Mouse (Mus musculus) gastrocnemius, postnatal 25 days (tissue): ENCODE results near the gene Cabcoco1. TPM values are rescaled to one million over a fixed set of nuclear protein-coding genes. Genes with fewer than 3 reads are reported as not detected.

ENCODE experiments used
- DNase-seq: peaks from one replicate; pipeline ENCODE4 v3.0.0; 2022
- total RNA-seq, 2 experiments: library from RNA; stranded (reverse); gene quantifications; 1 replicate in 1 of 2; 2 replicates in 1 of 2; pipeline ENCODE4 v1.2.3; 2021

Gene Cabcoco1
- total RNA-seq, 2 experiments from 2014 or later: 0.33 to 0.86 TPM

DNA sequence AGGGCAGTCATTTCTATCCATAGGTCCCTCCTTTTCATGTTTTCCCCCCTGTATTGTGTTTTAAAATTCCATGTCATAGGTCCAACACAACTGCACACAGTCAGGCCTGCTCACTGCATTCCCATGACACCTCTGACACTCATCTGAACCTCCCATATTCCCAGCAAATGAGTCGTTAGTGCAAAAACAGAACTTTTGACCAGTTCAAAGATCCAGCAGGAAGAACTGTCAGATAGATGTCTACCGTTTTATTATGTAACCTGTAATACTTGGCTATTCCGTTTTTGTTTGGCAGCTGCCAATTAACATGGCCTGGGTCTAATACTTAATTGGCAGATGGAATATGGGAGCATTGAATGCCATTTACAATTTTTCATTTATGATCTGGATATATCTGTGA is 34.0 kb downstream of the Cabcoco1 start:
- DNase-seq: no peak

DNA sequence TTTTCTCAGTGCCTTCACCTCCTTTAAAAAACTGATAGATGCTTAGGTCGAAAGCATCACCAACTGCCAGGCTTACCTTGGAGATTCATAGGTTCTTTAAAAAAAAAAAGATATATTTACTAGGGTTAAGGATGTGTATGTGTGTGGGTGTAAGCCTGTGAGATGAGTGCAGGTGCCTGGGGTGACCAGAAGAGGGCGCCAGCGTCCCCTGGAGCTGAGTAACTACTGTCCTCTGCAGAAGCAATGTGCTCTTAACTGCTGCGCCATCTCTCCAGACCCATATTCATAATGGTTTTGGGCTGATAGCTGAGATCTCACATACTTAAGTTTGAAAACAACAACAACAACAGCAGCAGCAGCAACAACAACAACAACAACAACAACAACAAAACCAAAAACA is 35.5 kb downstream of the Cabcoco1 start:
- DNase-seq: no peak

DNA sequence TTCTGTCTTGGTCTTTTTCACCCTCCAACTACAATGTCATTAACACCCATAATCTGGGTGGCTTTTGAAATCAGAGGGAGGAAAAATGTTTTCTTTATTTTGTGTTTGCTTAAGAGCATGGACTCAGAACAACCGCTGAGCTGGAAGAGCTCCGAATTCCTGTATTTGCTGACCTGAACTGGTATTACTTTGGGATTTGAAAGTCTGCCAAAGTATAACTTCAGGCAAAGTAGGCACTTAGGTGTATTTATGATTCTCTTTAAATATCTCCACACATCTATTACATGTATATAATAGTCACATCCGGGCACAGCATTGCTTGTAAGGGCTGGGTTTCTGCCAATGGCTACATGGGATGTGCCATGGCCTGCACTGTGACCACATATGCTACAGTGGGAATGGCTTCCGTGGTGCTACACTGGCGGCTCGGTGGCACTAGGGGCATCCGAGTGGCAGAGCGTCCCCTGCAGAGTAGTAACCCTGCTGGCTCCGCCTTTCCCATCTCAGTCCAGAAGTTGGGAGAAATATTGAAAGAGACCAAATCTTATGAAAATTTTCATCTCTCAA is 37.0 kb downstream of the Cabcoco1 start:
- DNase-seq: no peak

DNA sequence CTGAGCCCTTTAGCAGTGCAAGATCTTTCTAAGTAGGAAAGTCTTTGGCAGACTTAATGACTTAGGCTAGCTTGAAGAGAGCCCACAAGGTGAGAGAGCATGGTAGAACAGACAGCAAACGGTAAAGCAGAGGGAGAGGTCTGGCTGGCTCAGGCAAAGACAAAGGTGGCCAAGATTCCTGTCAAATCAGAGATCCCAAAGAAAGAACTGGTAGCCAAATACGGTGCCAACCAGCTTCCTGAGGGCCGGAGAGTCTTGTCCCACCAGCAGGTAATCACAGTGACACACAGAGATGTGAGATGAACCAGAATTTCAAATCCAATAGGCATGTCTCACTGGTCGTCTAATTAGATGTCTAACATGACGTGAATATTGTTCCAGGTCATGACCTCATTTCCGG is 40.6 kb downstream of the Cabcoco1 start:
- DNase-seq: no peak

DNA sequence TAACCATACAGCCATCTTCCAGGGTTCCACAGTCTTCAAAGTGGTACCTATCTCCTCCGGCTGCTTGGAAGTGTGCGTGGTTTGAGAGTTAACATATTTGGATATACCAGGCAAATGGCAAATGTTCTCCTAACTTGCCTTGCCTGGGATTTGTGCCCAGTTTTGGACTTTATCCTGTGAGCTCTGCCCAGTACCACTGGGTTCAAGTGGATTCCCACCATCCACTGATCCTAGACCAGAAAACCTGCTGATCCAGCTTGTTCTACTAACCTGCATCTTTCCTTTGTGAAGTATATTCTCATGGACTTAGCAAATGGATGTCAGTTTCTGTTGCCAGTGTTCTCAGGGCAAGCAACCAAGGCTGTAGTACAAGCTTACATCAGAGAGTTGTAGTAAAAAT is 46.5 kb downstream of the Cabcoco1 start:
- DNase-seq: no peak

DNA sequence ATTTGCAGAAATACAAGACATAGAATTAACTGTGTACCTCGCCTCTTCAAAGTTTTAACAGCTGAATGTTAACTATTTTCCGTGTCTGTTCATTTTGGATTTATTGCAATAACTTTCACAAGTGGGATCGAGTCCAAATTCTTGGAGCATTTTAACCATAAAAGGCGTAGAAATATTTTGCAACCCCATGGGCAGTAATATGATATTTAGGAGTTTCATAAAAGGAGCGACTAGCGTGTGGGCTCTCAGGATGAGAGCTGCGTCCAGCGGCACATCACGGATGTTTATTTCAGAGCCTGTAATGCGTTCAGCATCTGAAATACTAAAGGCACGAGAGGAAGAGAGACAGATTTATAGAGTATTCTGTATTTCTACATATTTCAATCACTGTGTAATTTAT is 50.1 kb downstream of the Cabcoco1 start:
- no peak for DNase-seq

DNA sequence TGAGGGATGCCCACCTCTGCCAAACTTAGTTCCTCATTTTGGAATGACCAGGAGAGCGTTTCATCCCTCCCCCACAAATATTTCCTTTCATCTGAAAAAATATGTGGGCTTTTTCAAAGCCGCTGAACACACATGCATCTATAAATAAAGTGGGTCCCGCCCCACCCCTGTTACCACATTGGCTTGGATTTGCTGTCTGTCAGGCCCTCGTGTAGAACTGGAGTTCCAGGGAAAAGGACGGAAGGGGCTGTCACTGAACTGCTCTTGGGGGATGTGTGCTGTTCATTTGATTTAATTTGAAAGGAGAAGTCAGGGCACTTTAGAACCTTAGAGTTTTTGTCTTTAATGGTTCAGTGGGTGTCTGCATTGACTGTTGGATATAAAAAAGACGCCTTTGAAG is 50.9 kb downstream of the Cabcoco1 start:
- no peak for DNase-seq

DNA sequence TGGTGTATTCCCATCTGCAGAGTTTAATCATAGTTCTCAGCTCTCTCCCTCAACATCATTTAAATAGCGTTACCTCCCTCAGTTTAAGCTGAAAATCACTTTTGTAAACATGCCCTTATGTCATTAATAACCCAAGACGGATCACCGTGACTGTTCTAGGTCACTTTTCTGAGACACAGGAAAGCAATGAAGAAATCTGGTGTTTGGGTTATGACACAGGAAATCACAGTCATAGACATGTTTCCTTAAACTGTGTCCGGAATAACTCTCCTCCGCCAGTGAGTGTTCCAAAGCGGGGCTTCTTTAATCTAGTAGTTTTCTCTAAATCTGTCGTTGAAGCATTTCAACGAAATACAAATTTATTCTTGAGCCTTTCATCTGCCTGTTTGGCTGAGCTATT is 68.9 kb downstream of the Cabcoco1 start:
- DNase-seq: no peak

DNA sequence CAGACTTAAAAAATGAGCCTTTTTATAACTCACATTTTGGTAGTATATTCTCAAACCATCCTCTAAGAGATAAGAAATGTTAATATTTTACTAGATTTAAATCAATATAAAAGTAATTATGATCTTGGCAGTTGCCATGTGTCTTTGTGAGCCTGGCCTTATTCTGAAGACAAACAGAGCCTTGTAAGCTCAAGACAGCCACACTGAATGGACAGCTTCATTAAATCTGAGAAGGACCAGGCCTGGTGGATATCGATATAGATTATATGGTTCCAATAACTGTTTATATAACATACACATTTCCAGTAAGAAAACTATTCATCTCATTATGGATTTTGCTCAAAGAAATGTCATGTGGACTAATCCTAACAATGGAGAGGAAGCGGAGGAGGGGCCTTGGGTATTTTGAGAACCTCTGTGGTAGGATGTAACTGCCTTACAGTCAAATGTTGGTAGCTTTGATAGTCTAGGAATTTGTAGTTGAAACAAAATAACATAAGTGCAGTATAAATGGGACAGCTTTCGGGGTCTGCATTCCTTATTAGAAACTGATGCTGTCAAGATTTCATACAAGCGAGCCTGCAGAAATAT is 75.9 kb downstream of the Cabcoco1 start:
- no peak for DNase-seq

DNA sequence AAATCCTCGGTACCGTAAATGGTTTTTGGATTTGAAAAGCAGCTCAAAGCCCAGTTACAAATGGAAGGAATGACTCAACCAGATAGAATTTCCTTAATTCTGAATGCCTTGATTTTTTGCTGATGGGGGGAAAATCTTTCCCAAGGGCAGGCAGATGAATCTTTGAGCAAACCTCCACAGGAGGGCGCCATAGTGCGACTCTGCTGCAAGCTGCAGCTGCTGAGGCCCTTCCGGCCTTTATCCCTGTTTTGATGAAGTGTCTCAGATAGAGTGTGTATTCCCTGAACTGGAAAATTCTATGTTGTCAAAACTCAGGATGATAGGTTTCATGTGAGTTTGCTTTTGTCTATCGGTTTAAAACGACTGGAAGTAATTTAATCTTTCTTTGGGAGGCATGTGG is 76.8 kb downstream of the Cabcoco1 start:
- DNase-seq: peak; percentile 46

DNA sequence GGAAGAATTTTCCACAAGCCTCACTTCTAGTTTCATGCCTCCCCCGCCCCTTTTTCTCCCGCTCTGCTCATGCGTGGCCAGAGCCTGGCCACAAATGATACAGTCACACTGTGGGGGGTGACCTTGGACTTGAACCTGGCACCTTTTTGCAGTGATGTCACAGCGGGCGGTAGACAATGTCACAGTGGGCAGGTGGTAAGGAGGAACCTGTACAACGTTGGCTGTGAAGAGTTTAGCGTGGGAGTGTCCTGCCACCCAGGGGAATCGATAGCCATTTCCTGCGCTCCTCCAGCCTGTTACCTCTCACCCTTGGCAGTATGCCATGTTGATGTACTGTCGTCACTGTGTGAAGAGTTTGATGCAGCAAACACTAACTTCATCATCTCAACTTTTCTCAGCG is 81.9 kb downstream of the Cabcoco1 start:
- DNase-seq: no peak

DNA sequence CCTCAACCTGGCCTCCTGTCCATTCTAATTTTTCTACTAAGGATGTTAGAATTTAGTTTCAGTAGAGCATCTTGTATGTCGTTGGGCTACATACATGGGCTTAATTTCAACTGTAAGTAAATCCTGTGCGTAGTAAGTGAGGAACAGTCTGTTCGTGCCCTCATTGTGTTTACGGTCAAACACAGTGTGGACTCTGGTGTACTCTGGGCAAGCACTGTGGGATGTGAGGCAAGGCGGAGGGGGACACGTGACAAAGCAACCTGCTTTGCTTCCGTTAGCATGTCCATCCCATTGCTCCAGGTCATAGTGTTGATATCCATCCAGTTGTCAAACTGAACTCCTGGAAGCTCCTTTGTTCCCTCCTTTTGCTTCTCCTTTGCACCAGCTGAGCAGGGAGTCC is 84.7 kb downstream of the Cabcoco1 start:
- DNase-seq: no peak

DNA sequence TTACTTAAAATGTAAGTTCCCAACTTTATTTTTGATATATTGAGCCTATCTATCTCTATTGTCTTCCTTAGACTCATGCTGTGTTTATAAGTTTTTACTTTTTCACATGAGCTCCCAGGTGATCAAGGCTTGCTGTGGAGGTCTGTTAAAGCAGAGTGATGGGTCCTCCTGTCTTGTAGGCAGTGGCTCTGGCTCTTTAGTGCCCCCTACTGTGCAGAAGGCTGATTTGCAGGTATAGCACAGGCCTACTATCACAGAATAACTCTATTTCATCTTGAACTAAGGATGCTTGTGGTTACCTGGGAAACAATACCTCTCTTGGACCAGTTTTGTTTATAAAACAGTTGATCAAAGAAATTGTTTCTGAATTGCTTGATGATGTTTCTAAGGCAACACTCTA is 87.2 kb downstream of the Cabcoco1 start:
- no peak for DNase-seq

DNA sequence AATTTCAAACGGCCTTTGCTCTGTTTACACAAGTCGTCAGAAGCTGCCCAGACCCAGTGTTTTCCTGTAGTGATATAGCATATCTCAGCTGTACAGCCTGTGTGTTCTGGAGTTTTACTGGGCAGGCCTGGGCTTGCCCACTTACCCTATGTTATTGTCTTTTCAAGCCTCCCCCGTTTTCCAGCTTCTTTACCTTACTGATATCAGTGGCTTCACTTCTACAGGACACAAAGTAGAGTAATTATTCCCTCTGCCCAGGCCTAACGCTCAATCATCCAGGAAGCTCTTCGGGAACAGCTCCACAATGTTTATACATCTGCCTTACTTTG is 94.9 kb downstream of the Cabcoco1 start:
- no peak for DNase-seq

DNA sequence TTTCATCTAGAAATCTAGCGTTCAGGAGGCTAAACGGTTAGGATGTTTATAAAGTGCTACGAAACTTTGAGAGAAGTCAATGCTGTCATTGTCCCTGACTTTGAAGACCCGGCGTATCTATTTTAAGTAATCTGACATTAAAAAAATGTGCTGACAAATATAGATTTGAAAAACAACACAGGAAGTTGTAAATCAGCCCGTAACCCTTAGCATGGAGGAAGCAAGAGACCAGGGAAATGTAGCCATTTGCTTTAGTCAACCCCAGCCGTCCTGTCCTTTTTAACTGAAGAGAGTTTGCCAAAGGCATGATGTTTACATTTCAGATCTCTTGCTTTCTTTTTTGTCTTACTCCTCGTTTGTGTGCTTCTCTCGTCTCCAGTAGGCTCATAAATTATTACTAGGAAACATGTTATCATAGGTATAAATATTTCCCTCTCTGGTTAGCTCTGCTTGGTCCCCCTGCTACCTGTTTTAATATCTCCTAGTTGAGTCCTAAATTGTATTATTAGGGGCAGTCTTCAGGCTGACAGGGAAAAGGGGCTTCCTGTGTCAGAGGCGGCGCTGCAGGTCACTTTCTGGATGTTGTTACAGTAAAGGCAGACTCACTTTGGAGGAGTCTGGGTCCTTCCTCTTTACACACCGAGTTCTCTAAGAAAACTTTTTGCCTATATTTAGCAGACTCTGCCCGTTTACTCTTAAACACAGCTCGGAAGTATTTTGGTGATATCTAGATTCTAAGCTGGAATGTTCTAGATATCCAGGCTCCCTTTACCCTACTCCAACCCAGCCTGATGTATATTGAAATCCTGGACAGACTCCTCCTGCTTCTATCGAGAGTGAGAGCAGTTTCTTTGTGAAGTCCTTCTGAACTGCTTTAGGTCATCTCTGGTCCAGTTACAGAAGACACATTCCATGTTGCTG is 95.6 kb downstream of the Cabcoco1 start:
- no peak for DNase-seq

DNA sequence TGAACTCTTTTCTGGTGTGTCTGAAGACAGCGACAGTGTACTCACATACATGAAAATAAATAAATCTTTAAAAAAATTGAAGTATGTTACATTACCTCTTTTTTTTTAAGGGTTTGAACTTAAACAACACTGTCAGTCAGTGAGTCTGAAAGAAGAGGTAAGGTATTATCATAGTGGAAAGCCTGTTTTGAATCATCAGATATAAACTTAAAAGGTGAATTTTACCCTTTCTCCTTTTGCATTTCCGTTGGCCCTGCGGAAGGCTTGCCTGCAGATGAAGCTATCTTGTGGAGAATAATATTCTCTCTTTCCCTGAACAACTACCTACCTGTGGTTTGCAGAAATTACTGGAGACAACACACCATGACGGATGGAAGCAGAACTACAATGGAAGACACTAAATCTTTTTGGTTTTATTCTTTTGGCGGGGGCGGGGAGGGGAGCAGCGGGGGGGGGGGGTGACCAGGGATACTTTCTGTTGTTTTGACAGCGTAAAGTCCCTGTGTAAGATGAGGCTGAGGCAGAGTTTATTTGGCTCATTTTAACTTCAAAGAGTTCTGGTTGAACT is 96.4 kb downstream of the Cabcoco1 start:
- DNase-seq: no peak

DNA sequence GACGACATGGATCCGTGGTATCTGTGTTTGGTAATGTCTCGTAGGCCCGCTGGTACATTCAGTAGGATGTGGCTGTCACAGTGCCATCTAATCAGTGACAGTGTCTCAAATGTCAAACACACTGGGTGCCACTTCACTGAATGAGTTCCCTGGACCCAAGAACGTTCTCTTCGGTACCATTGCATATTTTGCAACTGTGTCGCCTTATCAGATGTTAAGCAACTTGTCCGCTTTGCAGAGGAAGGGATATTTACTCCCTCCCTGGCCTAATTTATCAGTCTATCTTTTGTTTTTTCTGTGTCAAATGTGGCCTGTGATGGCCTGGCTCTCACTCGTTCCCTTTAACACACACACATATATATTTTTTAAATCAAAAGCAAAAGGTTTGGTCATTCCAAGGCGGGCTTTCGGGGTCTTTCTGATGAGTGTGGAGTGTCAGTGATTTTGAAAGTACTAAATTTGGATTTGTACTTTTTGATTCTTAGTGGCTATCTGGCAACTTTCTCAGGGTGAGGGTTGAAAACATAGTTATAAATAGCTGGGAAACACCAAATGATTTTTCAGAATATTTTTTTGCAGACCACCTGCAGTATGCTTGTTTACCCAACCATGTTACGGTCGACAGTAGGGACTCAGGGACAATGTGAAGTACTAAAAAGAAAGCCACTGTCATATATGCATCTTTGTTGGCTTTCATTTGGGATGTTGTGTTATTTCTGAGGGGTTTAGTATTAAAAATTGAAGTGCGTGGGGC is 97.2 kb downstream of the Cabcoco1 start:
- no peak for DNase-seq

DNA sequence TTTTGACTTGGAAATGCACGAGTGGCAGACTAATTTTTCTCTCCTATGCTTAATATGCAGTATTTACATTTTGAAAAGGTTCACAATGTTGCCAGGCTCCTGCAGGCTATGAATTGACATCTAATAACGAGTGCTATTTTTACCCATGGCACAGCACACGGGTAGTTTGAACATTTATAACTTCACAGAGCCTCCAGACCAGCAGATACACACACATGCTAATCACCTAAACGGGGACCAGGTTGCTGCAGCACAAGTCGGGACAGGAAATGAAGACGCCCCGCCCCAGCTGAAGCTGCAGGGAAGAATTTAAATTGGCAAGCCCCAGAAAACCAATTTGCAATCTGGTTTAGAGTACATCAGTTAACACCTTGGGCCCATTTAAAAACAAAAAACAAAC is 98.6 kb downstream of the Cabcoco1 start:
- DNase-seq: no peak

DNA sequence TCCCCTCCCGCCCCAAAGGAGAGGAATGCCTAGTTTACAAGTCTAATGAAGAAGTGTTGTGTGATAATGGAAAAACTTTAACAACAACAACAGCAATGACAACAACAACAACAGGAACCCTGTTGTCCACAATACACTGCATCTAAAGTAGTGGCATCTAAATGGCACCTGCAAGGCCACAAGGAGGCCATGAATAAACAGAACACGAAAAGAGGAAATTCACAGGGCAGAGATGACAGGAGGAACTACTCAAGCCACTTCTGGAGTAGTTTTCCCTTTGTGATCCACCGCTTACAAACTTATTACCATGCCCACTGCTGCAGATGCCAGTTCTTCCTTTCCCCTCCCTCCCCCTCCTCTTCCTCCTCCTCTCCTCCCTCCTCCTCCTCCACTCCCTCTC is 99.0 kb downstream of the Cabcoco1 start:
- no peak for DNase-seq

DNA sequence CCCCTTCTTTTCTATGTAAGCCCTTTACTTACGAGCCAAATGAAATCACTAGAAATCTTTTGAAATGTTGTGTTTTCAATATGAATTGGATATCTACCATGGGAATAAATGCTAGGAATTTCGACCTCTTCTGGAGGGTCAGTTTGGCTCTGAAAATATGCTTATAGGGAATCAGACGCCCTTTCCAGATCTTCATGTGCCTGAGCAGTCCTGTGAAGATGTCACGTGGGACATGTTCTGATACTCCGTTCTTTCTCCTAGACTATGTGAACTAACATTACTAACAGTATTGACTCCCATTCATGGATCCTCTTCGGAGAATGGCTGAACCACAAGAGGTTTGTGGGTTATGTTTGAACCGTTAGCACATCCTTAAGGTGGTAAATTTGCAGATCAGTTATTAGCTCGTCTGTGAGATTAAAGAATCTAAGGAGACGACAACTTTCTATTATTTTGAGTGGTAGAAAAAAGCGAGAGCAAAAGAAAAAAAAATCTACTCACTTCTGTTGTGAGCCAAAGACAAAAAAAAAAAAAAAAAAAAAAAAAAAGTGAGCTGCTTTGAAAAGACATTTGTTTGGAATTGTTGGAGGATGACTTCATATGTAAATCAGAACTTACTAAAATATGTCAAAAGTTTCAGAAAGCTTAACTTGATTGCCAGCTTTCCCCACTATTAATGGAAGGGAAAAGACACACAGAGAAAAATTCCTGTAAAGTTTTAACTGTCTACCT is 99.6 kb downstream of the Cabcoco1 start:
- DNase-seq: no peak

DNA sequence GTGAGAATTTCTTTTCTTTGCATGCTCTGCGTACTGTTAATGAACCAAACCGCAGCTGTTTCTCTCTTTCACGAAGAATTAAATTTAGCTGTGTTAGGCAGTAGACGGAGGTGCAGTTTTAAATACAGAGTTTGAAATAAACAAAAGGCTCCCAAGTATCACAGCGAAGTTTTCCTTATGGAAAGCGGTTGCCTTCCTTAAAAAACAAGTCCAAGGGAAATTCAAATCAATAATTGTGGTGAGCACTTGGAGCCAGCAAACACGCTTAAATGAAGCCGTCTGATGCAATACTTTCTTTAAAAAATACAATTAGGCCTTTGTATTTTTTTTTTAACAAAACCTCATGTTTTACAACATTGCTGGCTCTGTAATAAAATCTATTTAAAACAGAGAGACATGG is 101.2 kb downstream of the Cabcoco1 start:
- no peak for DNase-seq

DNA sequence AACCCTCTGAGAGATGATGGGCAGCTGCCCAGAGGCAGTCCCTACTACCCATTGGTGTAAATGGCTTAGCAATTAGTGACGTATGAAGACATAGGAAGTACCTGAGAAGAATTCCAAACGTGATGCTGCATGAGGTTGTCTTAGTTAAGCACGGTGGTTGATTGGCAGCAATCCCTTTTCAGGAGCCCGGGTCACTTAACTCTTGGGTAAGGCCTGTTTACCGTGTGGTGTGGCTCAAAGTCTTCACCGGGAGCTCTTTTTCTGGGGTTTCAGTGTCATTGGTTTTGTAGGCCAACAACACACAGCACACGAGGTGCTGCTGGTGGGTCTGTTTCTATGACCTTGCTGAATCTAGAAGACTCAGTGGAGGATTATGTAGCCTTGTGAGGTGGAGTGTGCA is 105.9 kb downstream of the Cabcoco1 start:
- no peak for DNase-seq
